Mouse (Mus musculus) heart, adult 2 months (tissue): ENCODE measurements around the gene Cpeb3. TPM values are rescaled to one million over a fixed set of nuclear protein-coding genes. Genes with fewer than 3 reads are reported as not detected.

Experiments
- DNase-seq, 2 experiments: peaks; one replicate each; pipeline ENCODE4 v3.0.0; 2021
- H3K27ac ChIP-seq: fragments of 200-600 bp; 2 replicates; pipeline ENCODE4 v1.8.1; 2022
- H3K27me3 ChIP-seq: fragments of 200-500 bp; 2 replicates; pipeline ENCODE4 v1.6.1; 2012; ENCODE audit warnings: mild to moderate bottlenecking, low read length, inconsistent platforms, mixed read lengths; ENCODE audit not compliant: control insufficient read depth, insufficient read depth
- H3K36me3 ChIP-seq: fragments of 200-500 bp; 2 replicates; pipeline ENCODE4 v1.6.1; 2012; ENCODE audit warnings: low read length, inconsistent platforms; ENCODE audit not compliant: control insufficient read depth, insufficient read depth
- H3K4me1 ChIP-seq: fragments of 200-500 bp; 2 replicates; pipeline ENCODE4 v1.6.1; 2011; ENCODE audit warnings: low read length; ENCODE audit not compliant: control insufficient read depth, insufficient read depth
- H3K4me3 ChIP-seq: fragments of 200-600 bp; 2 replicates; pipeline ENCODE4 v1.8.1; 2022
- H3K79me2 ChIP-seq: fragments of 200-500 bp; replicated peaks from 2 replicates; pipeline ENCODE4 v1.6.1; 2012; ENCODE audit warnings: mild to moderate bottlenecking, inconsistent platforms, low read length, moderate library complexity, mixed read lengths; ENCODE audit not compliant: control insufficient read depth, insufficient read depth
- H3K9ac ChIP-seq: fragments of 200-500 bp; 2 replicates; pipeline ENCODE4 v1.6.1; 2012; ENCODE audit warnings: low read depth, mild to moderate bottlenecking, control low read depth, inconsistent platforms, low read length, mixed read lengths
- CTCF ChIP-seq: fragments of 200-600 bp; IDR thresholded peaks from 2 replicates; pipeline ENCODE4 v1.8.1; 2022; ENCODE audit warnings: antibody characterized with exemption, mild to moderate bottlenecking, moderate library complexity
- EP300 ChIP-seq: fragments of 200-500 bp; IDR thresholded peaks from 2 replicates; pipeline ENCODE4 v1.6.1; 2011; ENCODE audit warnings: low read depth, low read length, control low read depth; ENCODE audit not compliant: insufficient read depth
- POLR2A ChIP-seq: fragments of 200-500 bp; IDR thresholded peaks from 2 replicates; pipeline ENCODE4 v1.6.1; 2011; ENCODE audit warnings: mild to moderate bottlenecking, low read depth, low read length, control low read depth; ENCODE audit not compliant: insufficient read depth
- WGBS: fragments of 180-500 bp; shearing (Covaris S2); methylation state at CpG from one replicate; pipeline ENCODE4 v1.1.7; 2018; 5-methylcytosine and 5-hydroxymethylcytosine counted together
- intact Hi-C: fragments of 180-260 bp; cut with DNase I; formaldehyde crosslinking; loops from one replicate; pipeline ENCODE4 v1.15.1; 2025
- polyA plus RNA-seq: library from polyadenylated mRNA; depleted of rRNA; stranded (reverse); fragments of >200 nt; gene quantifications from 2 replicates; pipeline ENCODE4 v1.2.3, GENCODE M21; 2012
- total RNA-seq, 2 experiments: library from RNA; stranded (reverse); gene quantifications; 2 replicates each; pipeline ENCODE4 v1.2.3; 2021

Gene Cpeb3
- total and polyA plus RNA-seq, 3 experiments: 35.6 to 96.9 (median 78.9) TPM

- H3K27me3 ChIP-seq: no peaks in the 10 kb centered on the region
- peaks cover 6% of the 10 kb centered on the region; the same call in 1 of the 2 replicates for H3K36me3 ChIP-seq
- H3K79me2 ChIP-seq: no peaks in the 10 kb centered on the region
- peaks cover 6% of the 10 kb centered on the region for H3K4me1 ChIP-seq
- H3K9ac ChIP-seq: no peak overlapping the region
- DNase-seq: no peak
- TF ChIP-seq EP300: no peak
- 0 out of 2 replicates have a peak, but pooled peaks have one; percentile 2 for TF ChIP-seq CTCF
- no peak for TF ChIP-seq POLR2A
- intact Hi-C loops: no loop called here
- peak overlapping the region; percentile 70 for H3K27ac ChIP-seq
- H3K4me3 ChIP-seq: no peak overlapping the region
- 77% methylated on average over 1 of the region's 1 CpGs for WGBS
These were observed 92.6 kb downstream of the Cpeb3 start for GRCm38 (mm10) chr19:37115824-37116223.

- no peaks in the 10 kb centered on the region for H3K27me3 ChIP-seq
- TF ChIP-seq CTCF (no peak), EP300 (no peak), POLR2A (no peak)
- H3K9ac ChIP-seq: no peak overlapping the region
- 71% methylated on average over 8 of the region's 8 CpGs for WGBS
- H3K79me2 ChIP-seq: no peaks in the 10 kb centered on the region
- peaks cover 6% of the 10 kb centered on the region for H3K4me1 ChIP-seq
- H3K27ac ChIP-seq: peak overlapping the region; percentile 70
- intact Hi-C loops: no loop called here
- H3K36me3 ChIP-seq: peaks cover 7% of the 10 kb centered on the region; the same call in 1 of the 2 replicates
- DNase-seq: no peak
- no peak overlapping the region for H3K4me3 ChIP-seq
These were observed 93.0 kb downstream of the Cpeb3 start for GRCm38 (mm10) chr19:37115374-37115773.

GRCm38 (mm10) chr19:37111831-37112230, 96.6 kb downstream of the Cpeb3 start:
- no peak overlapping the region for H3K4me3 ChIP-seq
- no peaks in the 10 kb centered on the region for H3K27me3 ChIP-seq
- DNase-seq: no peak
- H3K36me3 ChIP-seq: peaks cover 4% of the 10 kb centered on the region; the same call in 1 of the 2 replicates
- 81% methylated on average over 6 of the region's 6 CpGs for WGBS
- H3K9ac ChIP-seq: no peak overlapping the region
- no peaks in the 10 kb centered on the region for H3K79me2 ChIP-seq
- intact Hi-C loops: no loop called here
- H3K27ac ChIP-seq: no peak overlapping the region
- peaks cover 2% of the 10 kb centered on the region for H3K4me1 ChIP-seq
- TF ChIP-seq POLR2A (no peak), EP300 (no peak), CTCF (no peak)

GRCm38 (mm10) chr19:37110494-37110893, 97.9 kb downstream of the Cpeb3 start:
- DNase-seq: no peak
- Histone ChIP-seq H3K79me2 (no peaks in the 10 kb centered on the region), H3K4me3 (no peak overlapping the region), H3K4me1 (peaks cover 2% of the 10 kb centered on the region), H3K36me3 (peaks cover 4% of the 10 kb centered on the region; the same call in 1 of the 2 replicates), H3K27ac (no peak overlapping the region), H3K9ac (no peak overlapping the region), H3K27me3 (no peaks in the 10 kb centered on the region)
- intact Hi-C loops: no loop called here
- TF ChIP-seq POLR2A (no peak), CTCF (no peak)
- WGBS: 38% methylated on average over 1 of the region's 1 CpGs

GRCm38 (mm10) chr19:37109853-37110252, 98.5 kb downstream of the Cpeb3 start:
- Histone ChIP-seq H3K27me3 (no peaks in the 10 kb centered on the region), H3K79me2 (no peaks in the 10 kb centered on the region), H3K36me3 (peaks cover 2% of the 10 kb centered on the region; the same call in 1 of the 2 replicates), H3K4me3 (no peak overlapping the region), H3K27ac (no peak overlapping the region), H3K4me1 (peaks cover 1% of the 10 kb centered on the region), H3K9ac (no peak overlapping the region)
- TF ChIP-seq CTCF: no peak
- TF ChIP-seq EP300: no peak
- TF ChIP-seq POLR2A: no peak
- WGBS: 81% methylated on average over 4 of the region's 4 CpGs
- intact Hi-C loops: no loop called here
- no peak for DNase-seq

- H3K9ac ChIP-seq: no peak overlapping the region
- H3K4me1 ChIP-seq: peaks cover 3% of the 10 kb centered on the region; the same call in 1 of the 2 replicates
- no peaks in the 10 kb centered on the region for H3K36me3 ChIP-seq
- H3K27ac ChIP-seq: no peak overlapping the region
- peaks cover 2% of the 10 kb centered on the region; the same call in 1 of the 2 replicates for H3K79me2 ChIP-seq
- intact Hi-C loops: no loop called here
- H3K4me3 ChIP-seq: no peak overlapping the region
- TF ChIP-seq EP300 (no peak), POLR2A (no peak), CTCF (no peak)
- DNase-seq: no peak
- 83% methylated on average over 2 of the region's 2 CpGs for WGBS
- H3K27me3 ChIP-seq: no peaks in the 10 kb centered on the region
These were observed 107.7 kb downstream of the Cpeb3 start for GRCm38 (mm10) chr19:37100689-37101088.
